Mouse (Mus musculus): Measurements from ENCODE around the gene Coro1b. TPM values are rescaled to one million over a fixed set of nuclear protein-coding genes. Genes with fewer than 3 reads are reported as not detected.

Gene Coro1b
- polyA plus RNA-seq, 1 experiment from 2014 or later: 143 TPM

- Histone ChIP-seq H3K4me3 (replicated peaks; ENCODE audit: low read length) (no peak overlapping the region), H3K9ac (replicated peaks; ENCODE audit: low read depth, low read length) (0 out of 2 replicates have a peak overlapping the region, but pooled peaks have one; percentile 12), H3K27ac (ENCODE audit: low read length) (no peak overlapping the region), H3K9me3 (ENCODE audit: control insufficient read depth, low read length) (no peaks in the 10 kb centered on the region), H3K27me3 (replicated peaks; ENCODE audit: control insufficient read depth, insufficient read depth, low read length) (no peaks in the 10 kb centered on the region), H3K36me3 (ENCODE audit: control insufficient read depth, insufficient read depth) (no peaks in the 10 kb centered on the region), H3K4me1 (replicated peaks; ENCODE audit: control insufficient read depth, insufficient read depth, low read length) (peaks cover 15% of the 10 kb centered on the region), H3K4me2 (ENCODE audit: low read length) (no peak overlapping the region)
- WGBS: 80% methylated on average over 13 of the region's 13 CpGs
- no peak for ATAC-seq
Observed at GRCm38 (mm10) chr19:4171393-4172290, 23.2 kb downstream of the Coro1b start.

DNA sequence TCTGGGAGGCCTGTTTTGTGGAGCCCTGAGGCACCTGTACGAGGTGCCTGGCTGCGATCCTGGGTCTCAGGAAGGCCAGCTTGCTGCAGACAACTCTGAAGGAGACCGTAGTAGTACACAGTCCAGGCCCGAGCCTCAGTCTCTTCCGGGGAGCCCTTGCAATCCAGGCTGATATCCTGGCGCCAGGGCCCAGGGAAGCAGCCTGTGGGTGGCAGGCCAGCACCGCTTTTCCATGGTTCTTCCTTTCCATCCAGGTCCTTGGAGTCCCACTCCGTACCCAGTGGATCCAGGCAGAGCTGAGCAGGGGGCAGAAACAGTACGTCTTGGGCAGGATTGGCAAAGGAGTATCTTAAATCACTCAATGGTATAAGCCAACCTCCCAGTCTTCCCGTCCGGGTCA is 24.5 kb downstream of the Coro1b start:
- H3K9ac ChIP-seq (replicated peaks; ENCODE audit: low read depth, low read length): no peak overlapping the region
- ATAC-seq: no peak
- whole genome bisulfite sequencing: 61% methylated on average over 11 of the region's 11 CpGs

DNA sequence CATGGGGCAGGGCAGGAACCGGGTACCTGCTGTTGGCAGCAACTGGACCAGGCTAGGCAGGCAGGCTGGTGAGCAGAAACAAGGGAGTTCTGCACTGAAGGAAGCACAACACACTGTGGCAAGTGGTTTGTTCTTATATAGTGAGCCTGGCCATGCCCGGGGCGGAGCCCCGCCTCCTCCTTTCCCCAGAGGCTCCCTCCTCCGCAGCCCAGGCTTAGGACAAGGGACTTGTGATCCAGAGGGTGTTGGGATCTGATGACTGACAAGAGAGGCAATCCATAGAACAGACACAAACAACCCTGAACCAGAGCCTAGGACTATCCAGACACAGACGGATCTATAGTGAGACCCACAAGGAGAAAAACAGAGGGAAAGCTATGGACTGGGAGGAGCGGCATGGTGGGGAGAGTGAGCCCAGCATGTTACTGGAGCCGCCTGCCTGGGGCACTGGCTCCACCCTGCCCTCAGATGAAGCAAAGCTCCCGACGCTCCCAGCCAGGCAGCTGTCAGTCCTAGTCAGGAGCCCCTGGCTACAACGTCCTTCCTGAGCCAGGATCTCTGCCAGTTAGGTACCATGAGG is 27.0 kb downstream of the Coro1b start, which contains the start of gene Carns1:
Gene Carns1, minus strand, starts transcription at position 112 of the 580 bp plus-strand sequence.
- ATAC-seq: peak; percentile 30; the same call in 1 of the 2 replicates
- H3K9me3 ChIP-seq (ENCODE audit: control insufficient read depth, low read length): no peaks in the 10 kb centered on the region
- H3K4me1 ChIP-seq (replicated peaks; ENCODE audit: control insufficient read depth, insufficient read depth, low read length): peaks cover 8% of the 10 kb centered on the region; the same call in 1 of the 2 replicates
- H3K9ac ChIP-seq (replicated peaks; ENCODE audit: low read depth, low read length): peak within 1 kb of the TSS; percentile 35
- no peaks in the 10 kb centered on the region for H3K27me3 ChIP-seq (replicated peaks; ENCODE audit: control insufficient read depth, insufficient read depth, low read length)
- no peak within 1 kb of the TSS for H3K27ac ChIP-seq (ENCODE audit: low read length)
- WGBS: 3% methylated on average over 11 of the region's 11 CpGs
- H3K4me3 ChIP-seq (replicated peaks; ENCODE audit: low read length): no peak within 1 kb of the TSS
- no peaks in the 10 kb centered on the region for H3K36me3 ChIP-seq (ENCODE audit: control insufficient read depth, insufficient read depth)
- no peak within 1 kb of the TSS for H3K4me2 ChIP-seq (ENCODE audit: low read length)

More for the DNA sequence above, 24.5 kb downstream of the Coro1b start:
- Histone ChIP-seq H3K9me3 (ENCODE audit: control insufficient read depth, low read length) (no peaks in the 10 kb centered on the region), H3K27ac (ENCODE audit: low read length) (no peak overlapping the region), H3K36me3 (ENCODE audit: control insufficient read depth, insufficient read depth) (no peaks in the 10 kb centered on the region), H3K4me2 (ENCODE audit: low read length) (no peak overlapping the region), H3K4me1 (replicated peaks; ENCODE audit: control insufficient read depth, insufficient read depth, low read length) (peaks cover 15% of the 10 kb centered on the region), H3K27me3 (replicated peaks; ENCODE audit: control insufficient read depth, insufficient read depth, low read length) (no peaks in the 10 kb centered on the region), H3K4me3 (replicated peaks; ENCODE audit: low read length) (no peak overlapping the region)

GRCm38 (mm10) chr19:4180411-4180810 is 32.0 kb downstream of the Coro1b start:
- Histone ChIP-seq H3K9ac (replicated peaks; ENCODE audit: low read depth, low read length) (no peak overlapping the region), H3K4me2 (ENCODE audit: low read length) (no peak overlapping the region), H3K4me3 (replicated peaks; ENCODE audit: low read length) (no peak overlapping the region), H3K36me3 (ENCODE audit: control insufficient read depth, insufficient read depth) (no peaks in the 10 kb centered on the region), H3K27me3 (replicated peaks; ENCODE audit: control insufficient read depth, insufficient read depth, low read length) (no peaks in the 10 kb centered on the region), H3K27ac (ENCODE audit: low read length) (no peak overlapping the region), H3K9me3 (ENCODE audit: control insufficient read depth, low read length) (no peaks in the 10 kb centered on the region), H3K4me1 (replicated peaks; ENCODE audit: control insufficient read depth, insufficient read depth, low read length) (peaks cover 10% of the 10 kb centered on the region)
- no peak for ATAC-seq
- WGBS: 88% methylated on average over 7 of the region's 7 CpGs

DNA sequence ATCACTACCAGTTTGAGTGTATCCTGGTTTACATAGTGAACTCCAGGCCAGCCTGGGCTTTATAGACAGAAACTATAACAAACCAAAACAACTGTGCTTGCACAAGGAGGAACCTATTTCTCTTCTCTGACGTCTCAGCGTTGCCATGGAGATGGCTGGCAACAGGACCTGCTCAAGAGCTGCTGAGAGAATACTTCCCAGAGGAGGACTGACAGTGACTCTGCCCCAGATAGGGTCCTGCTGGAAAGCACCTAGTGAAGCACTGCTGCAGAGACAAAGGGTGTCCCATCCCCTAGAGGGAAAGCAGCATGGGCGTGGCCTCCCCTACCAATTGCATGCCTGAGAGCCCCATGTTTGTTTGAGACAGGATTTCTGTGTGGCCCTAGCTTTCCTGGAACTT is 33.5 kb downstream of the Coro1b start:
- peak; percentile 74 for ATAC-seq
- 49% methylated on average over 3 of the region's 3 CpGs for WGBS
- no peaks in the 10 kb centered on the region for H3K36me3 ChIP-seq (ENCODE audit: control insufficient read depth, insufficient read depth)
- no peak overlapping the region for H3K9ac ChIP-seq (replicated peaks; ENCODE audit: low read depth, low read length)
- peaks cover 6% of the 10 kb centered on the region for H3K4me1 ChIP-seq (replicated peaks; ENCODE audit: control insufficient read depth, insufficient read depth, low read length)
- no peak overlapping the region for H3K4me3 ChIP-seq (replicated peaks; ENCODE audit: low read length)
- H3K27ac ChIP-seq (ENCODE audit: low read length): no peak overlapping the region
- no peak overlapping the region for H3K4me2 ChIP-seq (ENCODE audit: low read length)
- no peaks in the 10 kb centered on the region for H3K9me3 ChIP-seq (ENCODE audit: control insufficient read depth, low read length)
- H3K27me3 ChIP-seq (replicated peaks; ENCODE audit: control insufficient read depth, insufficient read depth, low read length): no peaks in the 10 kb centered on the region

- no peaks in the 10 kb centered on the region for H3K27me3 ChIP-seq (replicated peaks; ENCODE audit: control insufficient read depth, insufficient read depth, low read length)
- H3K27ac ChIP-seq (ENCODE audit: low read length): no peak overlapping the region
- no peaks in the 10 kb centered on the region for H3K36me3 ChIP-seq (ENCODE audit: control insufficient read depth, insufficient read depth)
- H3K4me1 ChIP-seq (replicated peaks; ENCODE audit: control insufficient read depth, insufficient read depth, low read length): peaks cover 6% of the 10 kb centered on the region
- 63% methylated on average over 2 of the region's 2 CpGs for WGBS
- no peak for ATAC-seq
- H3K4me2 ChIP-seq (ENCODE audit: low read length): no peak overlapping the region
- H3K9ac ChIP-seq (replicated peaks; ENCODE audit: low read depth, low read length): no peak overlapping the region
- no peak overlapping the region for H3K4me3 ChIP-seq (replicated peaks; ENCODE audit: low read length)
- H3K9me3 ChIP-seq (ENCODE audit: control insufficient read depth, low read length): no peaks in the 10 kb centered on the region
Observed at GRCm38 (mm10) chr19:4183689-4184088, 35.3 kb downstream of the Coro1b start.

GRCm38 (mm10) chr19:4184976-4185975 is 36.9 kb downstream of the Coro1b start:
- no peak overlapping the region for H3K27ac ChIP-seq (ENCODE audit: low read length)
- H3K27me3 ChIP-seq (replicated peaks; ENCODE audit: control insufficient read depth, insufficient read depth, low read length): no peaks in the 10 kb centered on the region
- H3K4me2 ChIP-seq (ENCODE audit: low read length): no peak overlapping the region
- H3K4me3 ChIP-seq (replicated peaks; ENCODE audit: low read length): no peak overlapping the region
- H3K4me1 ChIP-seq (replicated peaks; ENCODE audit: control insufficient read depth, insufficient read depth, low read length): peaks cover 6% of the 10 kb centered on the region
- ATAC-seq: no peak
- no peak overlapping the region for H3K9ac ChIP-seq (replicated peaks; ENCODE audit: low read depth, low read length)
- no peaks in the 10 kb centered on the region for H3K9me3 ChIP-seq (ENCODE audit: control insufficient read depth, low read length)
- H3K36me3 ChIP-seq (ENCODE audit: control insufficient read depth, insufficient read depth): no peaks in the 10 kb centered on the region
- WGBS: 62% methylated on average over 15 of the region's 15 CpGs

DNA sequence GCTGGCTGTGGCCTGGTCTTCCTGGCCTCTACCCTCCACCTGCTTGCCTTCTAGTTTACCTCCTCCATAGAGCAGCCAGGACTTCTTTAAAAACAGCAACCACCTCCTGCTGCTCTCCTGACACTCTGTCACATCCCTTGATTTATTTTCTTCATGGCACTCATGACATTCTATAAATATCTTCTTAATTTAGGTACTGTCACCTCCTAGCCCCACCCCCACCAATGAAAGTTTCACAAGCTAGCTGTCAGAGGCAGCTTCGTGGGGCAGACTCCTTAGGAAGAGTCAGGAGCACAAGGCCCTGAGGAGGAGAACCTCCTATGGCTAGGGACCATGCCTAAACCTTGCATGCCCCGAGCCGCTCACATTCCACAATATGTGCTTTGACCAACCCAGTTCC is 38.9 kb downstream of the Coro1b start:
- Histone ChIP-seq H3K4me3 (replicated peaks; ENCODE audit: low read length) (no peak overlapping the region), H3K27ac (ENCODE audit: low read length) (no peak overlapping the region), H3K36me3 (ENCODE audit: control insufficient read depth, insufficient read depth) (no peaks in the 10 kb centered on the region), H3K9me3 (ENCODE audit: control insufficient read depth, low read length) (no peaks in the 10 kb centered on the region), H3K9ac (replicated peaks; ENCODE audit: low read depth, low read length) (no peak overlapping the region), H3K4me1 (replicated peaks; ENCODE audit: control insufficient read depth, insufficient read depth, low read length) (peaks cover 3% of the 10 kb centered on the region; the same call in 1 of the 2 replicates), H3K27me3 (replicated peaks; ENCODE audit: control insufficient read depth, insufficient read depth, low read length) (no peaks in the 10 kb centered on the region), H3K4me2 (ENCODE audit: low read length) (no peak overlapping the region)
- ATAC-seq: no peak
- WGBS: 80% methylated on average over 3 of the region's 3 CpGs
